Comparison of ENCODE assay signal across 27 mouse cellular contexts in genomic region chr2:110408757-110409156, GRCm38 (mm10). TPM values are rescaled to one million over a fixed set of nuclear protein-coding genes. Genes with fewer than 3 reads are reported as not detected.
DNase-seq lines count a peak whose midpoint lies in the region; ATAC-seq and TF ChIP-seq lines count a peak whose summit lies in the region.
"Had no signal": no experiment of that assay in that cellular context is flagged by ENCODE, and none has a peak within 500 bp of the region (broad histone marks: within the 10 kb centered on the region; RNA-seq: fewer than 3 reads in every experiment).

No protein-coding gene starts in this region.

- no peak for ATAC-seq in intestine, embryonic 14.5 days (replicated peaks; ENCODE audit: low FRiP score, low TSS enrichment, low read depth)
- no peak for ATAC-seq in intestine, postnatal 0 days
- ATAC-seq in limb, embryonic 14.5 days (ENCODE audit: low FRiP score, low read depth), result no peak
- ATAC-seq in lung, postnatal 0 days, result peak; percentile 26; the same call in 1 of the 2 replicates
- ATAC-seq in limb, embryonic 15.5 days (ENCODE audit: insufficient number of reproducible peaks, low FRiP score, low TSS enrichment, low read depth), result no peak
- ATAC-seq: CD4-positive, CD25-positive, alpha-beta regulatory T cell, adult 4 months; forebrain, embryonic 14.5 days; forebrain, postnatal 0 days had no signal

- H3K36me3 ChIP-seq in intestine, embryonic 14.5 days (ENCODE audit: control insufficient read depth, insufficient read depth, low read length), result no peaks in the 10 kb centered on the region
- H3K36me3 ChIP-seq in intestine, postnatal 0 days (ENCODE audit: control insufficient read depth, insufficient read depth), result no peaks in the 10 kb centered on the region
- no peaks in the 10 kb centered on the region for H3K36me3 ChIP-seq in limb, embryonic 14.5 days (ENCODE audit: control insufficient read depth, insufficient read depth, low read length)
- H3K36me3 ChIP-seq in limb, embryonic 10.5 days, result no peaks in the 10 kb centered on the region
- H3K36me3 ChIP-seq in lung, postnatal 0 days (ENCODE audit: insufficient read depth, low read length), result no peaks in the 10 kb centered on the region
- H3K36me3 ChIP-seq in limb, embryonic 15.5 days, result no peaks in the 10 kb centered on the region
- H3K36me3 ChIP-seq: embryonic facial prominence, embryonic 15.5 days; hindbrain, embryonic 12.5 days; hindbrain, embryonic 15.5 days had no signal

- DNase-seq in intestine, embryonic 14.5 days (ENCODE audit: low spot score), result no peak
- DNase-seq in limb, embryonic 14.5 days (ENCODE audit: low spot score), result peak; percentile 18
- no peak for DNase-seq in limb, embryonic 10.5 days (ENCODE audit: low spot score)
- peak; percentile 22 for DNase-seq in lung, postnatal 0 days (ENCODE audit: low spot score)
- no peak for DNase-seq in lung, adult 2 months
- no peak for DNase-seq in gastrocnemius, postnatal 14 days
- DNase-seq: adrenal gland, adult 2 months; adrenal gland, postnatal 14 days; cerebellum, adult 11 months; cerebellum, adult 2 months; cerebellum, adult 9-11 months; cerebellum, postnatal 25 days; forebrain, postnatal 0 days; gastrocnemius, adult 2 months; gastrocnemius, postnatal 25 days; heart, adult 2 months had no signal

- no peak for TF ChIP-seq POLR2A in limb, embryonic 14.5 days (IDR thresholded peaks at IDR 0.05; ENCODE audit: borderline replicate concordance, extremely low read depth, insufficient read depth, insufficient read length)
- no peak for TF ChIP-seq POLR2A in lung, adult 2 months (IDR thresholded peaks at IDR 0.05; ENCODE audit: borderline replicate concordance, extremely low read depth, low read depth, low read length)

- no peaks in the 10 kb centered on the region for H3K4me1 ChIP-seq in intestine, embryonic 14.5 days (replicated peaks; ENCODE audit: control insufficient read depth, insufficient read depth, low read length)
- H3K4me1 ChIP-seq in intestine, postnatal 0 days (replicated peaks; ENCODE audit: control insufficient read depth, insufficient read depth, low read length), result no peaks in the 10 kb centered on the region
- no peaks in the 10 kb centered on the region for H3K4me1 ChIP-seq in limb, embryonic 14.5 days (ENCODE audit: control insufficient read depth, insufficient read depth, low read length)
- peaks cover 13% of the 10 kb centered on the region for H3K4me1 ChIP-seq in limb, embryonic 10.5 days
- no peaks in the 10 kb centered on the region for H3K4me1 ChIP-seq in lung, postnatal 0 days (ENCODE audit: insufficient read depth, low read depth, low read length)
- H3K4me1 ChIP-seq in lung, adult 2 months (ENCODE audit: control insufficient read depth, insufficient read depth, low read length), result no peaks in the 10 kb centered on the region; the same call in 1 of the 2 replicates
- H3K4me1 ChIP-seq in limb, embryonic 15.5 days, result no peaks in the 10 kb centered on the region
- H3K4me1 ChIP-seq: embryonic facial prominence, embryonic 15.5 days; hindbrain, embryonic 12.5 days; hindbrain, embryonic 15.5 days had no signal

- no peak for TF ChIP-seq EP300 in lung, postnatal 0 days (IDR thresholded peaks at IDR 0.05)

- H3K9me3 ChIP-seq in intestine, embryonic 14.5 days (ENCODE audit: control insufficient read depth, low read length), result no peaks in the 10 kb centered on the region
- H3K9me3 ChIP-seq in intestine, postnatal 0 days (ENCODE audit: control insufficient read depth), result no peaks in the 10 kb centered on the region
- H3K9me3 ChIP-seq in limb, embryonic 14.5 days (ENCODE audit: control insufficient read depth, low read length), result no peaks in the 10 kb centered on the region; the same call in 1 of the 2 replicates
- H3K9me3 ChIP-seq in limb, embryonic 10.5 days (replicated peaks), result no peaks in the 10 kb centered on the region
- H3K9me3 ChIP-seq in lung, postnatal 0 days (ENCODE audit: low read length), result no peaks in the 10 kb centered on the region
- no peaks in the 10 kb centered on the region for H3K9me3 ChIP-seq in limb, embryonic 15.5 days
- H3K9me3 ChIP-seq: embryonic facial prominence, embryonic 15.5 days; hindbrain, embryonic 12.5 days; hindbrain, embryonic 15.5 days had no signal

- TF ChIP-seq CTCF in intestine, postnatal 0 days (IDR thresholded peaks at IDR 0.05; ENCODE audit: low read depth), result no peak
- no peak for TF ChIP-seq CTCF in lung, postnatal 0 days (IDR thresholded peaks at IDR 0.05)
- no peak for TF ChIP-seq CTCF in lung, adult 2 months (IDR thresholded peaks at IDR 0.05; ENCODE audit: insufficient read depth, low read length)

- no peak overlapping the region for H3K4me2 ChIP-seq in intestine, embryonic 14.5 days (ENCODE audit: low read length)
- no peak overlapping the region for H3K4me2 ChIP-seq in intestine, postnatal 0 days (replicated peaks; ENCODE audit: low read depth)
- H3K4me2 ChIP-seq in limb, embryonic 14.5 days (replicated peaks; ENCODE audit: low read depth, low read length, severe bottlenecking), result no peak overlapping the region
- no peak overlapping the region for H3K4me2 ChIP-seq in lung, postnatal 0 days (replicated peaks; ENCODE audit: low read depth, low read length)
- no peak overlapping the region for H3K4me2 ChIP-seq in limb, embryonic 15.5 days
- H3K4me2 ChIP-seq: embryonic facial prominence, embryonic 15.5 days; heart, embryonic 11.5 days; hindbrain, embryonic 12.5 days; hindbrain, embryonic 15.5 days had no signal

- no peak overlapping the region for H3K9ac ChIP-seq in intestine, embryonic 14.5 days (ENCODE audit: low read length)
- H3K9ac ChIP-seq in intestine, postnatal 0 days (ENCODE audit: low read depth, low read length), result no peak overlapping the region
- H3K9ac ChIP-seq in limb, embryonic 14.5 days (ENCODE audit: low read depth, low read length, severe bottlenecking), result no peak overlapping the region
- H3K9ac ChIP-seq in lung, postnatal 0 days (replicated peaks; ENCODE audit: low read depth), result no peak overlapping the region
- no peak overlapping the region for H3K9ac ChIP-seq in limb, embryonic 15.5 days
- H3K9ac ChIP-seq: embryonic facial prominence, embryonic 15.5 days; forebrain, postnatal 0 days; hindbrain, embryonic 12.5 days; hindbrain, embryonic 15.5 days had no signal

- H3K27me3 ChIP-seq in intestine, embryonic 14.5 days (replicated peaks; ENCODE audit: control insufficient read depth, insufficient read depth, low read length), result no peaks in the 10 kb centered on the region
- H3K27me3 ChIP-seq in intestine, postnatal 0 days (replicated peaks; ENCODE audit: control insufficient read depth, insufficient read depth, low read length), result no peaks in the 10 kb centered on the region
- no peaks in the 10 kb centered on the region for H3K27me3 ChIP-seq in limb, embryonic 14.5 days (ENCODE audit: control insufficient read depth, insufficient read depth, low read length)
- H3K27me3 ChIP-seq in limb, embryonic 10.5 days (ENCODE audit: low read depth, poor library complexity, severe bottlenecking), result no peaks in the 10 kb centered on the region
- no peaks in the 10 kb centered on the region for H3K27me3 ChIP-seq in lung, postnatal 0 days (replicated peaks; ENCODE audit: insufficient read depth, low read length)
- H3K27me3 ChIP-seq in limb, embryonic 15.5 days, result no peaks in the 10 kb centered on the region
- H3K27me3 ChIP-seq: embryonic facial prominence, embryonic 15.5 days; hindbrain, embryonic 12.5 days; hindbrain, embryonic 15.5 days had no signal

- no peak overlapping the region for H3K4me3 ChIP-seq in intestine, embryonic 14.5 days (ENCODE audit: low read depth, low read length)
- H3K4me3 ChIP-seq in intestine, postnatal 0 days (ENCODE audit: low read depth, low read length), result no peak overlapping the region
- H3K4me3 ChIP-seq in limb, embryonic 14.5 days (replicated peaks; ENCODE audit: low read length), result no peak overlapping the region
- no peak overlapping the region for H3K4me3 ChIP-seq in limb, embryonic 10.5 days
- no peak overlapping the region for H3K4me3 ChIP-seq in lung, postnatal 0 days (ENCODE audit: low read depth, low read length)
- no peak overlapping the region for H3K4me3 ChIP-seq in lung, adult 2 months (replicated peaks; ENCODE audit: extremely low read depth, low read depth, low read length)
- H3K4me3 ChIP-seq in limb, embryonic 15.5 days, result no peak overlapping the region
- H3K4me3 ChIP-seq: embryonic facial prominence, embryonic 15.5 days; gastrocnemius, adult 2 months; heart, adult 2 months; hindbrain, embryonic 12.5 days; hindbrain, embryonic 15.5 days had no signal

- H3K27ac ChIP-seq in intestine, embryonic 14.5 days (ENCODE audit: low read depth), result peak overlapping the region; percentile 27; the same call in 1 of the 2 replicates
- H3K27ac ChIP-seq in intestine, postnatal 0 days (ENCODE audit: low read depth, low read length), result no peak overlapping the region
- peak overlapping the region; percentile 15; the same call in 1 of the 2 replicates for H3K27ac ChIP-seq in limb, embryonic 14.5 days (replicated peaks; ENCODE audit: low read depth, low read length)
- no peak overlapping the region for H3K27ac ChIP-seq in limb, embryonic 10.5 days
- no peak overlapping the region for H3K27ac ChIP-seq in lung, postnatal 0 days (ENCODE audit: low read length)
- H3K27ac ChIP-seq in limb, embryonic 15.5 days, result 0 out of 2 replicates have a peak overlapping the region, but pooled peaks have one; percentile 33
- H3K27ac ChIP-seq: embryonic facial prominence, embryonic 15.5 days; gastrocnemius, adult 2 months; heart, adult 2 months; hindbrain, embryonic 12.5 days; hindbrain, embryonic 15.5 days had no signal

- intact Hi-C loops in gastrocnemius, postnatal 14 days (cut with DNase I; ENCODE audit: low total_unique reads), result no loop called here

RNA-seq across cellular contexts. Expression of gene Fibin, which starts 45.8 kb away (rescaled TPM):
- polyA plus RNA-seq in intestine, embryonic 14.5 days (2014; fragmentation: Nextera tagmentation; extraction: Ambion mirVana), result 24.3 and 27.6 TPM in 2 replicates
- 22.6 and 23.1 TPM in 2 replicates for polyA plus RNA-seq in intestine, postnatal 0 days (2015; fragmentation: Nextera tagmentation; extraction: Ambion mirVana)
- 111 TPM in 2 replicates for polyA plus RNA-seq in limb, embryonic 14.5 days (2012; rRNA removed)
- 122 and 128 TPM in 2 replicates for polyA plus RNA-seq in limb, embryonic 14.5 days (2014; fragmentation: Nextera tagmentation; extraction: Ambion mirVana)
- 24.3 and 46.5 TPM in 2 replicates for polyA plus RNA-seq in limb, embryonic 10.5 days (2016; fragmentation: Nextera tagmentation; extraction: Ambion mirVana)
- polyA plus RNA-seq in lung, postnatal 0 days (2015; fragmentation: Nextera tagmentation; extraction: Ambion mirVana), result 73.1 and 76.2 TPM in 2 replicates
- 18.0 and 19.3 TPM in 2 replicates for polyA plus RNA-seq in lung, adult 2 months (2012; rRNA removed)
- 119 and 120 TPM in 2 replicates for polyA plus RNA-seq in limb, embryonic 15.5 days (2015; fragmentation: Nextera tagmentation; extraction: Ambion mirVana)
- total RNA-seq in gastrocnemius, postnatal 14 days (2021), result 10 to 100 TPM; 10.1 to 17.6 TPM
- total RNA-seq: common myeloid progenitor, adult 5-6 weeks; hematopoietic stem cell, adult 5-6 weeks; MEL had no signal
- polyA plus RNA-seq: CD4-positive, CD25-positive, alpha-beta regulatory T cell, adult 4 months had no signal

Comparison
In these comparisons a context has a peak if more than half of its experiments do, and no peak if none do; other contexts are left out.
1. DNase-seq: peak in limb, embryonic 14.5 days (single experiment) and lung, postnatal 0 days (single experiment); none in intestine, embryonic 14.5 days (single experiment), limb, embryonic 10.5 days (single experiment), lung, adult 2 months (single experiment) and gastrocnemius, postnatal 14 days (single experiment).
2. H3K27ac ChIP-seq: peak in intestine, embryonic 14.5 days (single experiment), limb, embryonic 14.5 days (single experiment) and limb, embryonic 15.5 days (single experiment); none in intestine, postnatal 0 days (single experiment), limb, embryonic 10.5 days (single experiment) and lung, postnatal 0 days (single experiment).